Mouse (Mus musculus) NIH3T3 (cell line): ENCODE results near the gene Tmem91.

ENCODE experiments used
- DNase-seq: peaks from one replicate; pipeline ENCODE4 v3.0.0-alpha.2; 2012; ENCODE audit warnings: low read depth

Gene Tmem91

GRCm38 (mm10) chr7:25625594-25626250 lies 49.2 kb downstream of the Tmem91 start:
- peak; percentile 49 for DNase-seq

- DNase-seq, result no peak
Measured at GRCm38 (mm10) chr7:25624851-25625250, 50.1 kb downstream of the Tmem91 start.

- no peak for DNase-seq
Measured at GRCm38 (mm10) chr7:25623857-25624370, 51.1 kb downstream of the Tmem91 start.

GRCm38 (mm10) chr7:25620751-25621150 lies 54.2 kb downstream of the Tmem91 start:
- DNase-seq, result no peak

GRCm38 (mm10) chr7:25620101-25620500 lies 54.9 kb downstream of the Tmem91 start:
- no peak for DNase-seq

GRCm38 (mm10) chr7:25619722-25619991 lies 55.3 kb downstream of the Tmem91 start:
- no peak for DNase-seq
